Mouse (Mus musculus) limb, embryonic 11.5 days (tissue): Measurements from ENCODE around the gene Lgals9. TPM values are rescaled to one million over a fixed set of nuclear protein-coding genes. Genes with fewer than 3 reads are reported as not detected.
"Not testable (repeated sequence)": the region's sequence is repeated elsewhere in the genome, so short reads cannot be mapped to it uniquely, and the experiment has no call there.

Experiments used
- ATAC-seq: fragments of 200-750 bp; cut with Nextera tagmentation; 2 replicates; pipeline ENCODE4 v1.8.0; 2017; ENCODE audit warnings: low read depth; ENCODE audit not compliant: insufficient number of reproducible peaks, low FRiP score, low TSS enrichment
- DNase-seq: peaks from one replicate; pipeline ENCODE4 v3.0.0-alpha.2; 2015; ENCODE audit warnings: low spot score
- H3K27ac ChIP-seq: fragments of 300-500 bp; sonication (generic); replicated peaks from 2 replicates; pipeline ENCODE4 v1.5.1; 2014; ENCODE audit warnings: low read depth, mild to moderate bottlenecking, low read length
- H3K27me3 ChIP-seq: fragments of 300-500 bp; sonication (generic); 2 replicates; pipeline ENCODE4 v1.6.1; 2014; ENCODE audit warnings: mild to moderate bottlenecking, low read length, mixed read lengths; ENCODE audit not compliant: control insufficient read depth, insufficient read depth
- H3K36me3 ChIP-seq: fragments of 300-500 bp; sonication (generic); 2 replicates; pipeline ENCODE4 v1.6.1; 2014; ENCODE audit warnings: mild to moderate bottlenecking, low read length, moderate library complexity, mixed read lengths; ENCODE audit not compliant: control insufficient read depth, insufficient read depth
- H3K4me1 ChIP-seq: fragments of 300-500 bp; sonication (generic); 2 replicates; pipeline ENCODE4 v1.6.1; 2014; ENCODE audit warnings: low read length, mixed read lengths; ENCODE audit not compliant: control insufficient read depth, insufficient read depth
- H3K4me2 ChIP-seq: fragments of 300-500 bp; sonication (generic); 2 replicates; pipeline ENCODE4 v1.6.1; 2014; ENCODE audit warnings: low read depth, mild to moderate bottlenecking, moderate library complexity; ENCODE audit not compliant: severe bottlenecking
- H3K4me3 ChIP-seq: fragments of 300-500 bp; sonication (generic); 2 replicates; pipeline ENCODE4 v1.5.1; 2014; ENCODE audit warnings: low read depth, low read length
- H3K9ac ChIP-seq: fragments of 300-500 bp; sonication (generic); 2 replicates; pipeline ENCODE4 v1.6.1; 2014; ENCODE audit warnings: mild to moderate bottlenecking, low read length
- H3K9me3 ChIP-seq: fragments of 300-500 bp; sonication (generic); 2 replicates; pipeline ENCODE4 v1.6.1; 2016; ENCODE audit warnings: low read length; ENCODE audit not compliant: control insufficient read depth
- WGBS: fragments of 180-500 bp; shearing (Covaris S2); extraction: QIAGEN DNeasy Blood & Tissue Kit; methylation state at CpG from one replicate; pipeline ENCODE4 v1.1.7; 2014; 5-methylcytosine and 5-hydroxymethylcytosine counted together
- polyA plus RNA-seq: library from polyadenylated mRNA; unstranded; fragments of >200 nt; fragmentation: Nextera tagmentation; extraction: Ambion mirVana; gene quantifications from 2 replicates; pipeline ENCODE4 v1.2.1, GENCODE M21; 2014

Gene Lgals9
- polyA plus RNA-seq, 1 experiment from 2014 or later = 2.7 TPM

DNA sequence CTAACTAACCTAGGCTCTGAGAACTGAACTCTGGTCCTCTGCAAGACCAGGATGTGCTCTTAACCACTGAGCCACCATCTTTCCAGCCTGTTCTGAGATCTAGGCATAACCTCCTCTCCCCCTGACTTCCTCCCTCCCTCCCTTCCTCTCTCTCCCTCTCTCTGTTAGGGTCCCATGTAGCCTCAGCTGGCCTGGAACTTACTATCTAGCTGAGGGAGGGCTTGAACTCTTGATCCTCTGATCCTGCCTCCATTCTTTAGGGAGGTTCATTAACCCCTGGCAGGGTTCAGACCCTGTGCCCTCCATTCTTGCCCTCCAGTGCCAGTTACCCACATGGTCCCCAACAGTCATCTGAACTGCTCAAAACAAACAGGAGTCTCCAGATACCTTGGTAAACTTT, 28.3 kb upstream of the Lgals9 start:
- Histone ChIP-seq H3K4me2 (no peak overlapping the region), H3K27ac (no peak overlapping the region), H3K4me1 (0 out of 2 replicates have a peak, but pooled peaks cover 4% of the 10 kb centered on the region), H3K36me3 (no peaks in the 10 kb centered on the region), H3K4me3 (no peak overlapping the region), H3K27me3 (no peaks in the 10 kb centered on the region), H3K9me3 (no peaks in the 10 kb centered on the region), H3K9ac (no peak overlapping the region)
- DNase-seq = no peak
- ATAC-seq = no peak

DNA sequence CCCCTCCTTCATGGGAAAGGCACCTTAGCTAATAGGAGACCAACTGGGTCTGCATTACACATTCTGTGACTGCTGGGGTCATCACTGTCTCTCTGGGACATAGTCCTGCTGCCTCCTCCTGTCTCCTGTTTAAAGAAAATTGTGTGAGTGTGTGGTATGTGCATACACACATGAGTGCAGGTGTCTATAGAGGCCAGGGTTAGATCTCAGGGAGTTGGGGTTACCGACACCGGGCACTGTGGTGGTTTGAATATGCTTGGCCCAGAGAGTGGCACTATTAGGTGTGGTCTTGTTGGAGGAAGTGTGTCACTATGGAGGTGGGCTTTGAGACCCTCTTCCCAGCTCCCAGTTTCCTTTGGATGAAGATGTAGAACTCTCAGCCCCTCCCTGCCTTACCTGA, 27.8 kb upstream of the Lgals9 start:
- H3K27me3 ChIP-seq = no peaks in the 10 kb centered on the region
- no peak overlapping the region for H3K4me2 ChIP-seq
- ATAC-seq = no peak
- DNase-seq = no peak
- H3K27ac ChIP-seq = no peak overlapping the region
- no peaks in the 10 kb centered on the region for H3K9me3 ChIP-seq
- no peaks in the 10 kb centered on the region for H3K36me3 ChIP-seq
- no peak overlapping the region for H3K4me3 ChIP-seq
- 0 out of 2 replicates have a peak, but pooled peaks cover 4% of the 10 kb centered on the region for H3K4me1 ChIP-seq
- H3K9ac ChIP-seq = no peak overlapping the region
- WGBS = 98% methylated on average over 2 of the region's 2 CpGs

DNA sequence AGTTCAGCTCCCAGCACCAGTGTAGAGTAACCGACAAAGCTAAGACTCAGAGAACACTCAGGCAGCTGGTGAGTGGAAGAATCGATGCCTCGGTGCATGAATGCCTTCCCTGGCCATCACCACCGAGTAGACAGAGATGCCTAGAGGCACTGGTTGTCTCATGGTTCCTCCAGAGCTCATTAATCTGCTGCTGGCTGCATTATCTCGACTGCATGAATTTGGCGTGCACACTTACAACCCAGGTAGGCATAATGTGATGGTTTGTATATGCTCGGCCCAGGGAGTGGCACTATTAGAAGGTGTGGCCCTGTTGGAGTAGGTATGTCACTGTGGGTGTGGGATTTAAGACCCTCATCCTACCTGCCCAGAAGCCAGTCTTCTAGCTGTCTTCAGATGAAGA, 24.1 kb upstream of the Lgals9 start:
- no peak overlapping the region for H3K4me3 ChIP-seq
- H3K27me3 ChIP-seq = no peaks in the 10 kb centered on the region
- H3K9me3 ChIP-seq = no peaks in the 10 kb centered on the region
- no peaks in the 10 kb centered on the region for H3K4me1 ChIP-seq
- no peak overlapping the region for H3K27ac ChIP-seq
- ATAC-seq = no peak
- no peak overlapping the region for H3K9ac ChIP-seq
- H3K4me2 ChIP-seq = no peak overlapping the region
- no peaks in the 10 kb centered on the region for H3K36me3 ChIP-seq
- no peak for DNase-seq
- 84% methylated on average over 7 of the region's 7 CpGs for WGBS

DNA sequence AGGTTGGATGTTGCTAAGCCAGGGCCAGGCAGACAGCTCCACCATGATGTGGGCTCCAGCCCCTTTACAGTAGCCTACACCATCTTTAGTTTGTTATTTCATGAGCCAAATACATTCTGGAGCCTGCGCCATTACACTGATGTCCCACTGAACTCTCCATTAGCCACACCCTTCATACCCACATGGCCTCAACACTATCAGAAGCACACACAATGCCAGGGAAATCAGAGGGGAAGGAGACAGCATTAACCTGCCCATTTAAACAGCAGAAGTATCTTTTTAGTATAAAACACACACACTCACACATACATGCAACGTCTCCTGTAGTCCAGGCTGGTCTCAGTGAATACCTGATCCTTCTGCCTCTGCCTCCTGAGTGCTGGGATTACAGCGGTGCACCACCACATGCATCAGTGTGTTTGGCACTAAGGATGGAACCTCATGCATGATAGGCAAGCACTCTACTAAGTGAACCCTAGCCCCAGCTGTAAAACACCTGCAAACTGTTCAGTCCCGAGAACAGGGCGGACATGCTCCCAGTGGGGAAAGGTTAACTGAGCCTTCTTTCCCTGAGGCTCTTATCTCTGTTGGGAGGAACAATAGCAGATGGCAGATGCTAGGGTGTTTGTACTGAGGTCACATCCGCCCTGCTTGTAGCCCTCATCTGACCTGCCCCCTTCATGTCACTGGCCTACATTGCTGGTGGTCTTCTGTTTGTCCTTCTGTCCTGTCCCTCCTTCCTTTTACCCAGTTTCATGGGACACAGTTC, 23.4 kb upstream of the Lgals9 start:
- Histone ChIP-seq H3K4me3 (no peak overlapping the region), H3K4me2 (no peak overlapping the region), H3K27me3 (no peaks in the 10 kb centered on the region), H3K9ac (no peak overlapping the region), H3K9me3 (no peaks in the 10 kb centered on the region), H3K27ac (no peak overlapping the region), H3K36me3 (no peaks in the 10 kb centered on the region), H3K4me1 (no peaks in the 10 kb centered on the region)
- ATAC-seq (no peak), DNase-seq (no peak)
- WGBS = 88% methylated on average over 6 of the region's 6 CpGs

DNA sequence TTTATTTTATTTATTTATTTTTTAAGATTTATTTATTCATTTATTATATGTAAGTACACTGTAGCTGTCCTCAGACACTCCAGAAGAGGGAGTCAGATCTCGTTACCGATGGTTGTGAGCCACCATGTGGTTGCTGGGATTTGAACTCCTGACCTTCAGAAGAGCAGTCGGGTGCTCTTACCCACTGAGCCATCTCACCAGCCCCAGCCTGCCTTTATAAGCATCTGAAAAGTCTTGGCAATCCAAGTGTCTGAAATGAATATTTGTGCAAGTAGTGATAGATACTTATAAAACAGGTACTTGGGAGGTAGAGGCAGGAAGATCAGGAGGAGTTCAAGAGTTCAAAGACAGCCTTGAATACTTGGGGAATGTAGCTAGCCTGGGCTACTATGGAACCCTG, 22.6 kb upstream of the Lgals9 start:
- not testable (repeated sequence) for DNase-seq, H3K36me3 ChIP-seq, H3K27ac ChIP-seq, ATAC-seq, H3K9me3 ChIP-seq, H3K4me3 ChIP-seq, H3K9ac ChIP-seq, H3K27me3 ChIP-seq, H3K4me2 ChIP-seq, H3K4me1 ChIP-seq
- WGBS = 89% methylated on average over 3 of the region's 3 CpGs

DNA sequence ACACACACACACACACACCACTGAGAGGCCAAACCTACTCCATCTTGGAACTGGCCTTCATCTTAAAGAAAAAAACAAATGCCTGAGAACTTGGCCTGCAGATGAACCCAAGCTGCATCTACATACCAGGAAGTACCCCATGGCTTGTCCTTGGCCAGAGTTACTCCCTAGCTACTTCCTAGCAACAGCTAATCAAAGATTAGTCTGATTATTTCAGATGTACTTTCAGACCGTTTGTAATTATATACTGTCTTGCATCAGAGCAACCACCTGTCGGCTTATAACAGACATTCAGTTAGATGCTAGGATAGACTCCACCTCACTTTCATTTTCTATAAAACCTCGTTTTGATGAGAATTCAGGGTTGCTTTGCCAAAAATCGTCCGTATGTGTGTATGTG, 21.7 kb upstream of the Lgals9 start:
- no peaks in the 10 kb centered on the region for H3K4me1 ChIP-seq
- H3K4me3 ChIP-seq = no peak overlapping the region
- ATAC-seq (no peak), DNase-seq (no peak)
- no peaks in the 10 kb centered on the region for H3K36me3 ChIP-seq
- H3K27ac ChIP-seq = no peak overlapping the region
- H3K4me2 ChIP-seq = no peak overlapping the region
- H3K9me3 ChIP-seq = no peaks in the 10 kb centered on the region
- no peak overlapping the region for H3K9ac ChIP-seq
- 74% methylated on average over 5 of the region's 5 CpGs for WGBS
- H3K27me3 ChIP-seq = no peaks in the 10 kb centered on the region

DNA sequence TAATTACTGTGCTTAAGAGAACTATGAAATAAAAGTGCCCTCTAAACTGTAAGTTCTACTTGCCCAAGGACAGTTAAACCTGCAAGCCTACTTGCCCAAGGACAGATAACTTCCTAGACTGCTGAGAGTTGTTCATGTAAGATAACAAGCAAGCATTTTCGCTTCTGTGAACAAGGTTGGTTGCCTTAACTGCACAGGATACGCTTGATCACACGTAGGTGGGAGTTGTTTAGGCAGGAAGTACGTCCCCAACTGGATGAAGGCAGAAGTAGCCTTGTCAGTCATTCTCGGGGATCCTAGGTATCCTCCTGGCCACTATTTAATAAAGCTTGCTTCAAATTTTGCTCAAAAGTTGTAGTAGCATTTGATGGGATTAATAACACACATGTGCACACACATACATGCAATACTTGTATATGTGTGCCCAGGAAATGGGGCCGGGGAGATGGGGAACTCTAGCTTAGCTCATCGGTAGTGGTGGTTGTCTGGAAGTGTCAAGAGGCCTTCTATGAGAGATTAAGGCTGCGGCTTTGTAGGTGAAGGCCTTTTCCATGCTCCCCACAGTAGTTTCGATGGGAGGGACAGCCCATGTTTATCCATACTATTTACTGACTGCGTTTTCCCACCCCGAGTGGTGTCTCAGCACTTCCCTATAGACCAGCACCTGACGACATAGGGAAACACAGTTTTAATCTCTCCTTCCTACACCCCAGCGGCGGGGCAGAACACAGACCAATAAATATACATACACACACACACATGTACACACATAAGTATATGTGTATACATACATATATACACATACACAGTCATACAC, 21.0 kb upstream of the Lgals9 start:
- WGBS = 89% methylated on average over 14 of the region's 14 CpGs
- no peaks in the 10 kb centered on the region for H3K9me3 ChIP-seq

DNA sequence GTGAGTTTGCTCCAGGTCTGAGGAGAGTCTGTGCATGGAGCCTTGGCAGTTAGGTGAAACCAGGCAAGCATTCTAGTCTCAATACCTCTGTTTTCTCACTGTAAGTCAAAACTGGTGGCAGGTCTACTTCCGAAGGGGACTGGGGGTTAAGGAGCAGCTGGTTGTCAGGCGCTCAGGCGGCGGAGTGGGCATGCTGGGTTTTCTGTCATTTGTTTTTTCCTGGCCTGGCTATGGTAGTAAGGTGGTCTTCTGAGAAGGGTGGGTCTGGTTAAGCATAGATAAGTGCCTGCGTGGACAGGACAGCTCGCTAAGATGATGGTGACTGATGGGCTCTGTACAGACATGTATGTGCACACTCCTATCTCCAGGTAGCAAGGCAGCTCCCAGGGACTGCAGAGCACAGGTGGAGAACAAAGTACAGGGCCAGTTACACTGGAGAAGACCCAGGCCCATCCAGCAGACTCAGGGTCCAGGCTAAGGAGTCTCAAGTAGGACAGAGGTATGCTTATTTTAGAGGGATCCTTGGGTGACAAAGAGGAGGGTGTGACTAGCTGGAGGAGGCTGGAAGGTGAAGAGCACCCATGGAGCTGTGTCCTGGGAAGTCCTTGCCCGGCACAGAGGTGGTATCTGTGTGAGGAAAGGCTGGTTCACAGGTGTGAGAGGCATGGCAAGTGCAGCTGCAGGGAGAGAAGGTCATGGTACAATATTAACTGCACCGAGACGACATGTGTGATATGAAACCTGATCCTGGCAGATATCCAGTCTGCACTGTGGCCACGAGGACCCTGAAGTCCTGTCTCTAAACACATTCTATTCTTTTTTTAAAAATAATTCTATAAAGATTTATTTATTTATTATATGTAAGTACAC, 19.3 kb upstream of the Lgals9 start:
- 72% methylated on average over 10 of the region's 10 CpGs for WGBS
- no peak overlapping the region for H3K4me2 ChIP-seq
- no peak overlapping the region for H3K4me3 ChIP-seq
- DNase-seq = no peak
- H3K36me3 ChIP-seq = no peaks in the 10 kb centered on the region
- H3K27me3 ChIP-seq = no peaks in the 10 kb centered on the region
- no peaks in the 10 kb centered on the region for H3K4me1 ChIP-seq
- no peak overlapping the region for H3K27ac ChIP-seq
- H3K9ac ChIP-seq = no peak overlapping the region
- no peaks in the 10 kb centered on the region for H3K9me3 ChIP-seq
- ATAC-seq = no peak

More for the DNA sequence above, 21.0 kb upstream of the Lgals9 start:
- no peak overlapping the region for H3K27ac ChIP-seq
- ATAC-seq (no peak), DNase-seq (no peak)
- no peak overlapping the region for H3K4me2 ChIP-seq
- no peaks in the 10 kb centered on the region for H3K36me3 ChIP-seq
- no peak overlapping the region for H3K4me3 ChIP-seq
- no peaks in the 10 kb centered on the region for H3K4me1 ChIP-seq
- H3K27me3 ChIP-seq = no peaks in the 10 kb centered on the region
- no peak overlapping the region for H3K9ac ChIP-seq
